Mouse (Mus musculus) stomach, postnatal 0 days (tissue): ENCODE results near the gene Cxcl1. TPM values are rescaled to one million over a fixed set of nuclear protein-coding genes. Genes with fewer than 3 reads are reported as not detected.

Source experiments
- ATAC-seq: fragments of 200-750 bp; cut with Nextera tagmentation; 2 replicates; pipeline ENCODE4 v1.8.0; 2017; ENCODE audit not compliant: low FRiP score, low TSS enrichment
- DNase-seq: peaks from one replicate; pipeline ENCODE4 v3.0.0-alpha.2; 2016; ENCODE audit warnings: low spot score
- H3K27ac ChIP-seq: fragments of 300-500 bp; sonication (generic); replicated peaks from 2 replicates; pipeline ENCODE4 v1.5.1; 2014; ENCODE audit warnings: mild to moderate bottlenecking, control low read depth
- H3K27me3 ChIP-seq: fragments of 300-500 bp; sonication (generic); 2 replicates; pipeline ENCODE4 v1.6.1; 2014; ENCODE audit warnings: low read length; ENCODE audit not compliant: control insufficient read depth, insufficient read depth
- H3K36me3 ChIP-seq: fragments of 300-500 bp; sonication (generic); 2 replicates; pipeline ENCODE4 v1.6.1; 2014; ENCODE audit warnings: low read length, mixed read lengths; ENCODE audit not compliant: control insufficient read depth, insufficient read depth
- H3K4me1 ChIP-seq: fragments of 300-500 bp; sonication (generic); replicated peaks from 2 replicates; pipeline ENCODE4 v1.6.1; 2014; ENCODE audit warnings: antibody characterized with exemption; ENCODE audit not compliant: control insufficient read depth, insufficient read depth
- H3K4me2 ChIP-seq: fragments of 300-500 bp; sonication (generic); replicated peaks from 2 replicates; pipeline ENCODE4 v1.6.1; 2014; ENCODE audit warnings: low read depth, mild to moderate bottlenecking, control low read depth, moderate library complexity
- H3K4me3 ChIP-seq: fragments of 300-500 bp; sonication (generic); 2 replicates; pipeline ENCODE4 v1.5.1; 2014; ENCODE audit warnings: low read depth, low read length, control low read depth
- H3K9ac ChIP-seq: fragments of 300-500 bp; sonication (generic); 2 replicates; pipeline ENCODE4 v1.6.1; 2014; ENCODE audit warnings: mild to moderate bottlenecking, low read length, control low read depth, mixed read lengths
- H3K9me3 ChIP-seq: fragments of 300-500 bp; sonication (generic); 2 replicates; pipeline ENCODE4 v1.6.1; 2016; ENCODE audit warnings: low read length; ENCODE audit not compliant: control insufficient read depth
- CTCF ChIP-seq: IDR thresholded peaks from 2 replicates; pipeline ENCODE4 v1.5.1; 2016; ENCODE audit warnings: antibody characterized with exemption, low read depth, mild to moderate bottlenecking, moderate library complexity
- EP300 ChIP-seq: optimal IDR thresholded peaks from 2 replicates; pipeline ENCODE3; 2016; ENCODE audit warnings: antibody characterized with exemption
- WGBS: fragments of 180-500 bp; shearing (Covaris S2); extraction: QIAGEN DNeasy Blood & Tissue Kit; methylation state at CpG from one replicate; pipeline ENCODE4 v1.1.7; 2014; 5-methylcytosine and 5-hydroxymethylcytosine counted together
- polyA plus RNA-seq: library from polyadenylated mRNA; unstranded; fragments of >200 nt; fragmentation: Nextera tagmentation; extraction: Ambion mirVana; gene quantifications from 2 replicates; pipeline ENCODE4 v1.2.1, GENCODE M21; 2015

The Cxcl1 gene
- polyA plus RNA-seq, 1 experiment from 2014 or later = 0.93 TPM

DNA sequence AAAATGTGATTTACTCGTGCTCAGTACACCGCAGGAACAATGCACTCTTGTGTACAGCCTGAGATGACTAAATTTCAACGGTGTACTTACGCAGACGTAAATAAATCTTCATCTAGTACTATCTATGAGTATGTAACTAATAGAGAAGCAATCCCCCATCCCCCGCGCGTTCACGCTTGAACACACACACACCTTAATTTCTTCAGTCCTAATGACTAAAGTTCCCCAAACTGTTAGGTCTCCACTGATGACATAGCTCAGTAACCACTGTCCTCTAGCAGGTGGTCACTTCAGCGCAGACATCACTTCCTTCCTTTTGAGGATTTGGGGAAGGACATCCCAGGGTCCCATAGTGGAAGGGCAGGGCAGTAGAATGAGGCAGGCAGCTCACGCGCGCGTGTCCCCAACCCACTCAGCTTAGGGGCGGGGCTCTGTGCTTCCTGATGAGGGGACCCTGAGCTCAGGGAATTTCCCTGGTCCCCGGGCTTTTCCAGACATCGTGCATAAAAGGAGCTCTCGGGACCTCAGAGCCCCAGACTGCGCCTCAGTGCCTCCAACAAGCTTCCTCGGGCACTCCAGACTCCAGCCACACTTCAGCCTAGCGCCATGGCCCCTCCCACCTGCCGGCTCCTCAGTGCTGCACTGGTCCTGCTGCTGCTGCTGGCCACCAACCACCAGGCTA is 12.4 kb downstream of the Cxcl1 start, which contains the start of gene Cxcl2:
TSS of gene Cxcl2 (plus strand) at position 533 of the 682 bp plus-strand sequence.
- no peak for TF ChIP-seq EP300
- no peak for TF ChIP-seq CTCF
- Histone ChIP-seq H3K36me3 (no peaks in the 10 kb centered on the region), H3K9ac (no peak within 1 kb of the TSS), H3K4me3 (peak within 1 kb of the TSS; percentile 20), H3K9me3 (no peaks in the 10 kb centered on the region), H3K27me3 (no peaks in the 10 kb centered on the region; the same call in 1 of the 2 replicates), H3K4me2 (peak within 1 kb of the TSS; percentile 62), H3K27ac (no peak within 1 kb of the TSS), H3K4me1 (peaks cover 3% of the 10 kb centered on the region; the same call in 1 of the 2 replicates)
- DNase-seq (peak; percentile 20), ATAC-seq (peak; percentile 47; the same call in 1 of the 2 replicates)
- WGBS = 11% methylated on average over 22 of the region's 22 CpGs

DNA sequence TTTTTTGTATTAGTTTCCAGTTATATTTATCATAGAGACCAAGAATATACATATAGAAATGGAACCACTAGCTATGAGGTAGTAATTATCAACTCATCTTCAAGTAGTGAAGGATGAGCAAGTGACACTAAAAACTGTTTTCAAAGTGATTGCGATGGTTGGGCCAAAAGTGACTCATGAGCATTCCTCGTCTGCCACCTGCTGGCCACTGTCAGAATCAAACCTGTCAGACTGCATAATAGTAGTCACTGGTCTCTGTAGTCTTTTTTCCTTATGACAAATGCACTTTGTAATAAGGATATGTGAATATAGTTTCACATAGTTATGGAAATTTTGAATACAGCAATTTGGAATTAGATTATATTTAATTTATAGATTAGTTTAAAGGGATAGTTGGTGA is 17.9 kb downstream of the Cxcl1 start:
- no peak overlapping the region for H3K9ac ChIP-seq
- no peaks in the 10 kb centered on the region for H3K27me3 ChIP-seq
- H3K4me2 ChIP-seq = no peak overlapping the region
- H3K27ac ChIP-seq = no peak overlapping the region
- no peaks in the 10 kb centered on the region for H3K36me3 ChIP-seq
- WGBS = 0% methylated on average over 2 of the region's 2 CpGs
- H3K4me1 ChIP-seq = no peaks in the 10 kb centered on the region
- no peaks in the 10 kb centered on the region for H3K9me3 ChIP-seq
- no peak overlapping the region for H3K4me3 ChIP-seq
- TF ChIP-seq CTCF (peak; percentile 95), EP300 (no peak)
- peak; percentile 78 for DNase-seq
- no peak for ATAC-seq

GRCm38 (mm10) chr5:90919495-90919894 is 28.5 kb downstream of the Cxcl1 start:
- TF ChIP-seq EP300 (no peak), CTCF (no peak)
- ATAC-seq = no peak
- no peak overlapping the region for H3K4me2 ChIP-seq
- H3K9me3 ChIP-seq = no peaks in the 10 kb centered on the region
- no peak for DNase-seq
- no peak overlapping the region for H3K9ac ChIP-seq
- WGBS = 79% methylated on average over 2 of the region's 2 CpGs
- no peak overlapping the region for H3K4me3 ChIP-seq
- no peaks in the 10 kb centered on the region for H3K36me3 ChIP-seq
- no peaks in the 10 kb centered on the region for H3K27me3 ChIP-seq
- no peak overlapping the region for H3K27ac ChIP-seq
- no peaks in the 10 kb centered on the region for H3K4me1 ChIP-seq

DNA sequence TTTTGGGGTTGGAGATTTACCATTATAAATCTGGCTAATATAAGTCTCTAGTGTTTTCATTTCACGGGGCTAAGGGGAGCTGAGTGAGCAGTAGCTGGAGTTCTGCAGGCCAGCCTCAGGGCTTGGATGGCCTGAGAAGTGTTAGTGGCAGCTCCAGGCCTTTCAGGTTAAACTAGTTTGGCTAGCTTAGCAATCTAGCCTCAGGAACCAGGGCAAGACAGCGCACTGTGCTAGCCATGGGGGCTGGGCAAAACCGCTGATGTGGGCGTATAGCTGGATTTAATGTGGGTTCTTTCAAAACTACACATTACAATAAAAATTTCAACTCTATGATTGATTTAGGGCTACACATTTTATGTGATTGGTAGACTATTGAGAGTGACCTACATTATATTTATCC is 31.9 kb downstream of the Cxcl1 start:
- 75% methylated on average over 4 of the region's 4 CpGs for WGBS
- TF ChIP-seq CTCF (no peak), EP300 (no peak)
- Histone ChIP-seq H3K4me1 (no peaks in the 10 kb centered on the region), H3K4me2 (no peak overlapping the region), H3K27ac (no peak overlapping the region), H3K4me3 (no peak overlapping the region), H3K27me3 (no peaks in the 10 kb centered on the region), H3K9ac (no peak overlapping the region), H3K36me3 (no peaks in the 10 kb centered on the region), H3K9me3 (no peaks in the 10 kb centered on the region)
- no peak for ATAC-seq
- DNase-seq = no peak

GRCm38 (mm10) chr5:90930546-90930945 is 39.5 kb downstream of the Cxcl1 start:
- ATAC-seq = no peak
- WGBS = 35% methylated on average over 2 of the region's 2 CpGs

More at GRCm38 (mm10) chr5:90930546-90930945, 39.5 kb downstream of the Cxcl1 start:
- H3K9me3 ChIP-seq = no peaks in the 10 kb centered on the region
- H3K9ac ChIP-seq = peak overlapping the region; percentile 94
- H3K4me2 ChIP-seq = peak overlapping the region; percentile 72
- peak overlapping the region; percentile 98 for H3K27ac ChIP-seq
- no peaks in the 10 kb centered on the region for H3K4me1 ChIP-seq
- H3K27me3 ChIP-seq = no peaks in the 10 kb centered on the region
- H3K4me3 ChIP-seq = peak overlapping the region; percentile 66
- DNase-seq = no peak
- no peaks in the 10 kb centered on the region for H3K36me3 ChIP-seq
- TF ChIP-seq CTCF = no peak
- TF ChIP-seq EP300 = no peak
